Mouse (Mus musculus) monocyte, adult 2 months (primary cell): ENCODE data around the gene Elovl5.

ENCODE experiments used
- DNase-seq, 2 experiments: peaks; one replicate each; pipeline ENCODE4 v3.0.0; 2022; ENCODE audit warnings: low spot score in 2 of 2, low read depth in 1 of 2

The Elovl5 gene

DNA sequence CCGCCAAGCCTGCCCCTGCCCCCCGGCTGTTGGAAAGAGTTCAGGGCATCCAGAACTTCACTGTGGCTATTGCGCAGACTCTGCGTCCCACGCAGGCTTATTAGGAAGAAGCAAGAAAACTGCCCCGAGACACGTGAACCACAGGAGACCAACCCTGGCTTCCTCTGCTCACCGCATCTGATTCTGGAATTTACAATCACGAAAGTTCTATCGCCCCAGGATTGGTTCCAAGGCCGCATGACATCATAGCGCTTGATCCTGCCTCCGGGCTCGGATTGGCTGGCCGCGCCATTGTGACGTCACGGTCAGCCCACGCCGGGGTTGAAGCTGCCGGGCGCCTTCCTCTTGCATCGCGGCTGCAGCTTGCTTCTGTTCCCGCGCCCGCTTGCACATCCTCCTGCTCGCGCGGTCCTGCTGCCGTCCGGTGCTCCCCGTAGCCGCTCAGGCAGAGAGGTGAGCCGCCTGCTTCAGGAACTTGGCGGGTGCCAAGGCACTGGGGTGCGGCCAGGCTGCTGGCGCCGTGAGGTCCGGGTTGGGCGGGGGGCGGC lies at the start of gene Elovl5:
Elovl5 (plus strand) TSS at position 291 of the 548 bp plus-strand sequence.
- peak; percentile 95 to 97 for DNase-seq

DNA sequence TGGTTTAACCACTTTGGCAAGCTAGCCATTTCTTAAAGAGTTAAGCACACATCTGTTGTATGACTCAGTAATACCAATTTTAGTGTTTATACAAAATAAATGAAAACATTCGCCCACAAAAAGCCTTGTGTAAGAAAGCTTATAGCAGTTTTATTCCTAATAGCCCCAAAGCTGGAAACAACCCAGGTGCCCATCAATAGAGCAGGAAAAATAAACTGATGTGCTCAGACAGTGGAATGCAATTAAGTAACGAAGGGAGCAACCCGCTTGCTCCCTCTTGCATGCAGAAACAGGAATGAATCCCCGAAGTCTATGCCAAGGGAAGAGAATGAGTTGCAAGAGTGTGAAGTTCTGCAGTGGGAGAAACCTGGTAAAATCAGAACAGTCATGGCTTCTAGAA lies 25.7 kb upstream of the Elovl5 start:
- no peak for DNase-seq

DNA sequence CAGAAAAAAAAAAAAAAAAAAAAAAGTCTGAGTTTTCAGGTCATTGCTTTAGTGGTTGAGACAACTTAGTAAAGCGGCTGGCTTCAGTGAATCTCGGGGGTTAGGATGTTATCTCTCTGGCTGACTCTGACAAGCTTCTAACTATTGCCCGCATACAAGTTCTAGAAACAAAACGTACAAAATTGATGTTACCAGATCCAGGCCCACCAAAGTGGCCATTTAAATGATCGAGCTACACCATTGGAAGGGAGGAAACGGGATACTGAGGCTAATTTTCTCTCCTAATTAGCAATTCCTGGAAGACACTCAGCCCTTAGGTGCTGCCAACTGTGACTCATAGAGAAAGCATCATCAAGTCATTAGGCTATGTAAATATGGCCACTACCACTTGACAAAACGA lies 18.6 kb upstream of the Elovl5 start:
- DNase-seq = no peak

DNA sequence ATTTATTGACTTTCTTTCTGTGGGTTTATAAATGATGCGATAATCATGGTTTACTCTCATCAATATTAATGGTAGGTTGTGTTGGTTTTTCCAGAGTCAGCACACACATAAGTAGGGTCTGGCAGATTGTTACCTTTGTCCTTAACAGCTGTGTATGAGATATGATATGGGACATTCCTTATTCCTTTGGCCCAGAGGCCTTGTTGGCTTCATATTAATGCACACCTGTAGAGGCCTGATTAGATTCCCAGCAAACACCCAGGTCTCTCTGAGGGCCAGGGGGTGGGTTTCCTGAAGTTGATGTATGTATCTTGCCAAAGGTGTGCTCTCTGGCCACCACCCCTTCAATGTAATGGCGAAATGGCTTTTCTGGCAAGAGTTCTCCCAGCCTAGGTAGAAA lies 13.0 kb upstream of the Elovl5 start:
- no peak for DNase-seq

DNA sequence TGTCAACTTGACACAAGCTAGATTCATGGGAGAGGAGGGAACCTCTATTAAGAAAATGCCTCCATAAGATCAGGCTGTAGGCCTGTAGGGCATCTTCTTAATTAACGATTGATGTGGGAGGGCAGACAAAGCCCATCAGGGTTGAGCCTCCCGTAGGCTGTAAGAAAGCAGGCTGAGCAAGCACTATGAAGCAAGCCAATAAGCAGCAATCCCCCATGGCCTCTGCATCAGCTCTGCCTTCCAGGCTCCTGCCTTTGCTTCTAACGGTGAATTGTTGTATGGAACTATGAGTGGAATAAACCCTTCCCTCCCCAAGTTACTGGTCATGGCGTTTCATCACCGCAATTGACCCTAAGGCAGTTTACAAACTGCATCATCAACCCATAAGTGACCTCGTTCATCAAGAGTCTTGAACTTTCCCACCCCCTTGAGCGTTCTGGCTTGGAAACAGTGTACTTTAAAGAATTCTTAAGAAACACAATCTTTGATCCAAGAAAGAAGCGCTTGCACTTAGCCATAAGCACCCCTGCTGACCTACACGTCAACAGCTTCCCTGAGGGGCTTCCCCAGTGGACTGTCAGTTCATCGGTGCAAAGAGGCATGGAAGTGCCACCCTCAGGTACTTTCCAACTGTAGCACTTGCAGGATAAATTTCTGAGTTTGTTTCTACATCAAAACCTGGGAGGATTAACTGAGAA lies 7.4 kb upstream of the Elovl5 start:
- no peak for DNase-seq

DNA sequence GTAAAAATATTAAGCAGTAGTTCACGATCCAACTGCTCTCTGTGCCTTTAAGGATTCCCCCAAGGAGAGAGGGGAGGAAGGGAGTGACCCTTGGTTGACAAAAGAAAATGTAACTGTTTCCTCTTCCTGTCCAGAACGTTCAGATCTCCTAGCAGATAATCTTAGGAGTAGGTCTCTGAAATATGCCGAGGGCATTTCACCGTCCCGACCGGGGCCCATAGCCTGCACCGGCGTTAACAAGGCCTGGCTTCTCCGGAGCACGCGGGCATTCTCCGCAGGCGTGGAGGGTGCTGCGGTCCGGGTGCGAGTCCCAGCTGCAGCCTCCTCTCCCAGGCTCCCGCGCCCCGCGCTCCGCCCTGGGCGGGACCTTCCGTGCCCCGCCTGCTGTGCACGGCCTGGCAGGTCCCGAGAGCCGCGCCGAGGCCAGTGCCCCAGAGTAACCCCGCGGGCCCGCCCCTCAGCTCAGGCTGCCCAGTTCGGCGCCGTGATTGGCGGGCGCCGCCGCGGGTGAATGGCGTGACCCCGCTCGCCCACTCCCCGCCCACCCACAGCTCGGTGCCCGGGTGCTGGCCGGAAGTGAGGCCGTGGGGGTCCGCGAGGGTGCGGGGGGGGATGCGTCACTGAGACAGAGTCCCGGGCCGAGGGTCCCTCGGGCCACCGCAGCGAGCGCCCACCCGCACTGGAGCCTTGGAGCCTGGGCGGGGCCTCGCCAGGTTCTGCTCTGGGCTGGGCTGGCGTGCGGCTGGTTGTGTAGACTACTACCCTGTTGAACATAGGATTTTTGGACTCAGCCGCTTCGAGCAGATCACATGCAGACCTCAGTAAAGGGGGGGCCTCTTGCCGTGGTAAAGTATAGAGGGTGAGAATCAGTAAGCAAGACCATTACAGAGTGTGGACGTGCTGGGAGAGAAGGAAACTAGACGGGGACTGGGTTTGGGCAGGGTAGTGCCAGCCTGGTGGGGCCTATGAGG lies 6.6 kb upstream of the Elovl5 start:
- peak; percentile 85 to 90 for DNase-seq

DNA sequence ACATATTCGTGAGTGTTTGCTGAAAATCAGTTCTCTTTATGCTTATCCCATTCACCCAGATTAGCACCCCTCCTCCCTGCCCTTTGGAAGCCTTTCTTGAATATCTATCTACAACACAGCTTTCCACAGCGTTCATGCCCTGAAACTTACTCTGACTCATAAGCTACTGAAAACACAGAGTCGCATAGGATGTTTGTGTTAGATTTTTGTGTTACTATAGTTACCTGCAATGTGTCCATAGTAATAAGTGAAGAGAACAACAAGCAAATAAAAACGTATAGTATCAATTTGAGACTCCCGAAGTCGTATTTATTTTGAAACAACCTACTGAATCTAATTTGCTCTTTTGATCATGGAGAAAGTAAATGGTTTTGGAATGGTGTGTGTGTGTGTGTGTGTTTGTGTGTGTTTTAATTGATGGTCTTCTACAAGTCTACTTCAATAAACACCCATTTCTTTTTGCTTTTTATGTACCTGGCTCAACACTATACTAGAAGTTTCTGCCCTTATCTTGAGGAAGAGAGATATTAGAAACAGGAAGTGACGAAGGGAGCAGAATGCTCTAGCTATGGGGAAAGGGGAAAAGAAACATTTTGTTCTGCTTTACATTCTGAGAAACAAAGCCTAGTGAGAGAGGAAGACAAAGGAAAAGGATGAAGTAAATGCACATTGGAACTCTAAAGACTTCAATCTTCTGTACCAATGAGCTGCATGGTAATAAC lies 5.5 kb upstream of the Elovl5 start:
- DNase-seq = no peak

DNA sequence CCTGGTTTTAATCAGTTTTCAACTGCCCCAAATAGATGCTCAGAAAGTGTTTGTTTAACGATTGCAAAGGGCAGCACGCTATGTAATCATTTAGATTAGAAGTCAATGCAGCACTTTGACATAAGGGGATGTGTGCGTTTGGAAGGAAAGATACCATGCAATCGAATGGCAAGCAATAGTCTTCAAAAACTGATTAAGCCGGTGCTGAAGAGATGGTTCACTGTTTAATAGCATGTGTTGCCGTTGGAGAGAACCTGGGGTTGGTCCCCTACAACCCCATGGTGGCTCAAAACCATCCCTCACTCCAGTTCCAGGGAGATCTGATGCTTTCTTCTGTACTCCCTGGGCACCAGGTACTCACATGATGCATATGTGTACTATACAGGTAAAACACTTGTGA lies 4.9 kb upstream of the Elovl5 start:
- DNase-seq = no peak

DNA sequence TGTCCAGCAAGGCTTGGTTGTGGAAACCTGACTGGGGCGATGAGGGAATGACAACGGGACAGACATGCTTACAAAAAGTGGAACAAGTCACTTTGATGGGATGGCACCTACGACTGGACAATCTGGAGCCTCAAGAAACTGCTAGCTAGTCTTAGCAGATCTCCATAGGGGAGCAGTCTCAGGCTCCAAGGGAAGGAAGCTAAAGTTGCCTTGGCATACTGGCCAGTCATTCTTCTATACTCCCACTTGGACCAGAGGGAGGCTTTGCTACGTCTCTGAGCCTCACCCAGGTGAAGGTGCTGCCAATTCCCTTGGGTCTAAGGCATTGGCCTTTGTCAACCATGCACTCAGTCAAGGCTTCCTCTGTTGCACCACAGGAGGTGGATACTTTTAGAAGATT lies 2.5 kb upstream of the Elovl5 start:
- no peak for DNase-seq

DNA sequence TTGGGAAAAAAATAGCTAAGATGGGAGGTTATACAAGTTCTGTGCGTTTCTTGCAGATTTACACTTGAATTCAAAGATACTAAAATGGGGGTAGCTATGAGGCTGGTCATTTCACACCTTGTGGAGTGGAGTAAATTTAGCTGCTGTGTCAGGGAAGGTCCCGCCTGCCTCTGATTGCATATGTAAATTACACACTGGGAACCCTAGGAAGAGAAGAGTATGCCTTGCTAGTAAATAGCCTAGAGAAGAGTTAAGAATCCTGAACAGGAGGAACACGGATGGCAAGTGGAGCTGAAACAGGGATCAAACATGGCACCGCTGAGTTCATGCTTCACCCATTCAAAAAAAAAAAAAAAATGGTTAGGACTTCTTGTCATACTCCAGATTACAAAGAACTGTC lies 1.4 kb upstream of the Elovl5 start:
- no peak for DNase-seq

DNA sequence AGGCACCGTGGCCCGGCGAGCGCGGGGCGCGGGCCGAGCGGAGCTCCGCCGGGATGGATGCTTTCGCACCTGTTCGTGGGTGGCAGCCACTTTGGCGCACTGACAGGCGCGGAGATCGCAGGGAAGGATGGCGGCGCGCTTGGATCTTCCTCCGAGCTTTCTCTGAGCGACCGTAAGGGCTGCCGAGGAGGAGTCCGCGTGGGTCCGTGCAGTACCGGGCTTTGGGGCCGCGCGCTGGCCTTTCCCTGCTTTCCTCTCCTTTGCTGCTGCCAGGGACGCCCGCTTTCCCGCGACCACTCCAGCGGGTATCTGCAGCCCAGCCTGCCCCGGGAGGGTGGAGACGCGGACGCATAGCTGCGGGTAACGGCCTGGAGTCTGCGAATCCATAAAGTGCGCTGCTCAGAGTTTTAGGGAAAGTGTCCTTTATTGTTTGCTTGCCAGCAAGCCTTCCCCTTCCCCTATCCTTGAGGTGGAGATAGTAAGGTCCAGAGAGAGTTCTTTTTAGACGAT lies 513 bp downstream of the Elovl5 start:
- DNase-seq = no peak

DNA sequence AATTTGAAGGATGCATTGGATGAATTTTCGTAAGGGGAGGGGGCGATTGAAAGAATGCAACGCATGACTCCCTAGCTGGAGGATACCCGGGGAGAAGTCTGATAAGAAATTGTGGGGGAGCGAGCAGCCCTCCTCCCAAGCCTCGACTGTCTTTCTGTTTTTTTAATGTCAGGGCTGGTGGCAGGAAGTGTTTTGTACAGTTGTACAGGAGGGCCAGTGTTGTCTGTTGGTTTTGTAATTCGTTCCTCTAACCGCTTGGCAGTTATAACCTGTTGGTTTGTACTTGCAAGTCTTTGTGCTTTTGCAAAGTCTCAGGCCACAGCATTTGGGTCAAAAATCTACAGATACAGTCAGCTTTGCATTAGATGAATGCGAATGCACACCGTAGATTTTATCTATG lies 1.0 kb downstream of the Elovl5 start:
- DNase-seq = no peak

DNA sequence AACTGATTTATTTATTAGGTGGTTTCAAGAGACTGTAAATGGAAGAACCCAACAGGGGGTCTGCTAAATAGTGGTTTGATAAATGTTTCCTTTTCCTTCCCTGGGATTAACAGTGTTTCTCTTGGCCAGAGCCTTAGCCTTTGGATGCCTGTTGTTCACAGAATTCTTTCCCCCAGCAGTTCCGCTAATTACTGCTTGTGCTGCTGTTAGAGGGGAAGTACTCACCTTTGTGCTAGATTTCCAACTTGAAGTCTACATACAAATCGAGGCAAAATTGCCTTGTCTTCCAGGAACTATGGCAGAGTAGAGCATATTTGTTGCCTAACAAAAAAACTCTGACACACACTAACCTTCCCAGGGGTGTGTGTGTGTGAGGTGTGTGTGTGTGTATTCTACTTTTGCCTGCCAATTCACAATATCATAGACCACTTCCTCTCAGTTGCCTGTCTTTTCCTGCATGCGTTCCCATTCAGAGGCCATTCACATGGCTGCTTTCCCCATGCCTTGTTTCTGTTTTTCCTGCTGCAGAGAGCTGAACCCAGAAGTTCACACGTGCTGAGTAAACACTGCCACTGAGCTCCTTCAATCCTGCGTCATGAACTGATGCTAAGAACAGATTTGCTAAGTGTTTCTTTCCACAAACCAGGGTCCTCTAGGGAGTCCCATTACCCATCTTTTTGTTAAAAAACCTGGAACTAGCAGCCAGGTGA lies 2.0 kb downstream of the Elovl5 start:
- DNase-seq = no peak

DNA sequence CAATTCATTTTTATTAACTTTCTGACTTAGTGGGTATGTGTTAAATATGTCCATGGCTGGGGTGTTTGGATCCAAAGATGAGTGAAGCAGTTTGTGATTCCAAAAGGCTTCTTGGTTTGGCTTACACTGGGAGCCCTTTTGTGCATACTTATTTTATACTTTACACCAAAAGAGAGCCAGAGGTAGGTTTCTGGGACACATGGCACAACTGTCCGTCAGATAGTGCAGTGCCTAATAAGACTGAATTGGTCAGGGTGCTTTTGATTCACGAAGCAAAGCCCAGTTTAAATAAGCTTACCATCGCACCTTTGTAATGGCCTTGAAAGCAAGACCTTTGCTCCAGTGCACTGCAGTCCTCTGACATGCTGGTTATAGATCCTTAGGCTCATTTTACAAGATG lies 3.3 kb downstream of the Elovl5 start:
- no peak for DNase-seq

DNA sequence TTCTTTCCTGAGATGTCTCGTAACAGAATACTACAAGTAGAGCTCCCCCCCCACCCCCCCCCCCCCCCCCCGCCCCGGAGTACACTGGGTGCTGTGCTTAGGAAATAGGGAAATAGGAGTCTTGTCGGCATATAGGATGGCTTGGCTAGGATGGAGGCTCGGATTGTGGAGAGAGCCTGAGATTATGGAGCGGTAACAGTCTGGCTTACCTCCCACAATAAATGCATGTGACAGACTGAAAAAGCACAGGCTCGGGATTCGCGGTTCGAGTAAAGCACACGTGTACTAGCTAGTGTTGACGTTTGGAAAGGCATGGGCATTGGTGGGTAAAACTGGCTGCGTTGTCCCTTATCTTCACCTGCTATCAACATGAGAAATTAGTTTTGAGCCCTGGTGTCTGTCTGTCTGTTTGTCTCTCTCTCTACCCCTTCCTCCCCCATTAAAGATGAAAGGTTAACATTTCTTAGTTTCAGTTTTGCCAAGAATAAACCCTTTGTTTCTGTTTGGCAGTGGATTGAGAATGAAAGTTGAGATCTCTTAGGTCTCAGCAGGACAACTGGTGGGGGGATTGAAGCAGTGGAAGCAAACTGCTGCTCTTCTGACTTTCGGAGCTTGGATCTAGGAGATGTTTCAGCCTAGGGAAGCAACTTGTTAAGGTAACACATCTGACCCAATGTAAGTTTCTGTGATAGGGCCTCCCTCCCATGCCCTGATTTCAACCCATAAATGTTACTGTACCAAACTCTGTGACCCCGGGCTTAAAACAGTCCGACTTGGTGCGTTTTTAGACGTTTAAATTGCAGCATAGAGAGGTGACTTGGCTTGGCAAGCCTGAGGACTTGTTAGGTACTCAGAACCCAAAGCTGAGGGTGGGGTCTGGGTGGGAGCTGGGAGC lies 4.4 kb downstream of the Elovl5 start:
- DNase-seq = no peak

DNA sequence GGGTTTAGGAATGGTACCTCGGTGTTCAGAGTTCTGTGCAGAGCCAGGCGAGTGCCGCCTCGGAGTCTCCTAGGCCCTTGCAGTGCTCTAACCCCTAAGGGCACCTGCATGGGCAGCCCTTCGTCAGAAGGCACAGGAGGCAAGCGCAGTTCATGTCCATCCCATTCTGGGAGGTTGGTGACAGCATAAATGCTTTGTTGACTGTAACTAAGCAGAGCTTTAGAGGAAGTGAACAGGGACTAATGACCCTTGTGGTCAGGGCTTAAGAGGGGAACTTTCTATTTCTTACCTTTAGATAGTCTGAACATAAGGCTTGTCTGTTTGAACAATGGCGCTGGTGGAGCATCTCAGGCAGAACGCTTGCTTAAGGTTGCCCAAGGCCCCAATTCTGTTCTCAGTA lies 6.6 kb downstream of the Elovl5 start:
- DNase-seq = no peak

DNA sequence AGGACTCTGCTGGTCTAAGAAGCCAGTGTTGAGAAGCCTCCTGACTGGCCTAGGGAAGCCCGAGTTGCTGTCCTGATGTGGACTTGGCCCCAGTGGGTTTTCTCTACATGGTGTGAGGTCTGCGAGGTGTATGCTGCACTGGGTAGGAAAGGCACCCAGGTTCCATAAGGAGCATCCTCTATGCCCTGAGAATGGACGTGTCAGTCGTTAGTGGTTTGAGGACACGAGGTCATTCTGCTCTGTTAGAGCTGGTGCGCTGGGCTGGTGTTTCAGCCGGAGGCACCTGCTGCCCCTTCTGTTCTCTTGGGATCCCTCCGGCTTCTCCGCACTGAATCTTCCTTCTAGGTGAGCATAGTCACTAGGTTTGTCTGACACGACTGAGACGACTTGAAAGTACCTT lies 7.0 kb downstream of the Elovl5 start:
- no peak for DNase-seq

DNA sequence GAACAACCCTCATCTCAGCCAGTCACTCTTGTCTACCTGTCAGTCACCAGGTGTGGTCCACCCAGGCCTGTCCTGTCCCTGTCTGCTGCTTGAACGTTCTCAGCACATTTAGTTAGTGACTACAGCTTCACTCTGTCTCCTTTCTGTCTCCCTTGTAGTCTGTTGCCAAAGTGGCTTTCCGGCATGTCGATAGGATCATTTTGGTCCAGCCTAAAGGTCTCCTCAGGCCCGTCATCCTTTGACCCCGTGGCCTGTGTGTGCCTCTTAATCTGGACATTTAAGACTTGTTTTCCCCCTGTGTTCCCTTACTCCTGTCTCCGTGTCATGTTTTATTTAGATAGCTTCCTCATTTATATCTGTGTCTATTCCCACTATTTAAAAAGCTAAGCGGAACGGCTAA lies 9.0 kb downstream of the Elovl5 start:
- DNase-seq = no peak

DNA sequence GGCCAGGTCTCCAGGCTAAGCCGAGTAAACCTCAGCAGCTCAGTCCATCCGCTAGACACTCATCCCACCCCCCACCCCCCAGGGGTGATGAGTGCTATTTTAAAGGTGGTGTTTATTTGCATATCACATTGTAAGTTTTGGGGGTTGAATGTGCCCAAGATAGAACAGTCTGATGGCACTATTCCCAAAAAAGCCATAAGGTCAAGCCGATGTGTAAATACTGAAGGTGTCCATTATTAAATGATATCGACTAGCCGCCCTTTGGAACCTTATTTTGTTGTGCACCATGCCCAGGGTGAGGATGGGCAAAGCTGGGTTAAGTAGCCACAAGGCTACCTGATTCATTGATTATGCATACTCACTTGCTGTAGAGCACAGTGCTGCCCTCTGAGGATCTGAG lies 9.7 kb downstream of the Elovl5 start:
- no peak for DNase-seq

DNA sequence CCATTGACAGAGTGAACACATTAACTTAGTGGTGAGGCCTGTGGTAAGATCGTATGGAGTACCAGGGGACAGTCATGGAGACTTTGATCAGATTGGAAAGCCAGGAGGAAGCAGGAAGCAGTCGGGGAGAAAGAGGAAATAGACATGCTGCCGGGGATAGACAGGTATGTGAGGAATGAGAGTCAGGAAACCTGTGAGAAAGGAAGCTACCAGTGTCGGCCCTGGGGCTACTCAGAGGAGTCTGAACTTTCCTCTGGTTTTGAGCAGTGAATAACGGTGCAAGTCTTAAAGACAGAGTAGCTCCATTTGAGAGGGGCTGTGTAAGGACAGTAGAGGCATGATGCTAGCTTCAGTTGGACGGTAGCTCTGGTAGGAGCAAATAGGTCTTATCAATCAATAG lies 10.3 kb downstream of the Elovl5 start:
- DNase-seq = no peak
